Mouse (Mus musculus) kidney, adult 10 weeks (tissue): Measurements from ENCODE around the gene Rpp21. TPM values are rescaled to one million over a fixed set of nuclear protein-coding genes. Genes with fewer than 3 reads are reported as not detected.

ENCODE experiments used
- polyA plus RNA-seq: library from polyadenylated mRNA; stranded (reverse); fragments of 350-450 nt; fragmentation: Illumina TruSeq; extraction: RNeasy Lipid Tissue Mini Kit (QIAGEN cat#74804); gene quantifications from one replicate; pipeline ENCODE4 v1.2.3, GENCODE M21; 2014; ENCODE audit warnings: low read depth, low replicate concordance

Gene Rpp21
- 3.7 TPM for polyA plus RNA-seq

DNA sequence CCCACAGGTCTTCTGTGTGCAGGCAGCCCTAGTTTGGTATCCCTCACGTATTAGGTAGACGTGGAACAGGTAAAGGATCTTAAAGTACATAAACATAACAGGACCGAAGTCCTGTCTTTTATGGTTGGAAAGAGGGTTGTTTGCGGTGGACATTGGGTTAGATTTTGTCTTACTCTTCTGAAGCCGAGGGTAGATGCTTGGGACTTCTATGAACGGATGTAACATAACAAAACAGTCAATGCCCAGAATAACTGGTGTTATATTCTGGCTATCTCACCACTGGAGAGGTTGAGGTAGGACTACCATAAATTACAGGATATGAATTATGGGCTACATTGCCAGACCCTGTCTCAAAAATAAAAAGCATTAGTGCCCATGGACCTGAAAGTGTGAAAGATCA lies at the start of gene Rpp21:
Rpp21 (minus strand) TSS at position 101 of the 400 bp plus-strand sequence.

DNA sequence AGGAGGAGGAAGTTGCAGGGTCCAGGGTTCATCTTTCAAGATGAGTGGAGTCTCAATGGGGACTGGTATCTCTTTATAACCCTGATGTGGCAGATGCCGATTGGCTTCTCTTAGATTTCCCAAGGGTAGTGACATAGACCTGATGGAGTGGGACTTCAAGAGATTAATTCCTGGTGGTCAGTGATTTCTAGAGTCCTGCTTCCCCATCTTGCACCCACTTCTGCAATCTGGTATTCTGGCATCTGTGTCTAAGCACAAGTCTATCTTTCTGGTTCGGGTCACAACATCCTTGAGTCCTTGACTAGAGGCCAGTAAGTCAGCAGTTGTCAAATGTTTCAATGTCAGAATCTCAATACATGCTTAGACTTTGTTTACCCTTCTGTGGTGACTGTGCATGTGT lies 28.5 kb upstream of the Rpp21 start, which contains the start of gene H2-M10.2:
H2-M10.2 (minus strand) TSS at position 101 of the 400 bp plus-strand sequence.

DNA sequence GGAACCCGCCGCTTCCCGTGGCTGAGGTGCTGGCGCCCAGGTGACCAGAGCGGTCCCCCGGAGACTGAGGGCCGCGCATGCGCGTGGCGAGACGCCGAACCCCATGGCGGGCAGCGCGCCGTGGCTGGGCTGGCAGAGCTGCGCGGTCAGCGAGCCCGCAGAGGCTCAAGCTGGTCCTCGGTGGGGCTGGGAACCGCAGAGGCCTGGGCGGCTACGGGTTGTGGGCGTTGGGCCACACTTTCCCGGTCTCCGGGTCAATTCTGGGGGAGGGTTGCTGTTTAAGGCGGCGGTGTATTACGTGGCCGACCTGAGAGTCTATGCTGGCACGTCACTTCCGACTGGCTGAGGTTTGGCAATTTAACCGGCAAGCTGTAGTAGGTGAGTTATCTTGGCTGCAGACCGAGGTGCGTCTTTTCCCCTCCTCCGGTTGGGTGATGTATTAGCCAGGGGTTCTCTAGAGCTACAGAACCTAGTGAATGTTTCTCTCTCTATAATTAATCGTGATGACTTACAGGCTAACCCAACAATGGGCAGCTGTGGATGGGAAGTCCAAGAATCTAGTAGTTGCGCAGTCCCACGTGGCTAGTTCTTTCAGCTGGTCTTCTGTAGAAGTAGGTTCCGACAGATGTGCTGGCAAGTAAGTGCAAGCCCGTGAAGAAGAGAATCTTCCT lies 13.9 kb upstream of the Rpp21 start, which contains the start of gene Trim39:
Trim39 (minus strand) TSS at position 662 of the 671 bp plus-strand sequence.

Other genes with a start within 250 kb of the Rpp21 start
- 4.6 TPM for gene H2-T24, start 237.5 kb downstream of the Rpp21 start, polyA plus RNA-seq
- gene H2-T23, start 225.2 kb downstream of the Rpp21 start, polyA plus RNA-seq: 6.1 TPM
- 17.7 TPM for gene H2-T22, start 215.3 kb downstream of the Rpp21 start, polyA plus RNA-seq
- gene Gm6034, start 215.1 kb downstream of the Rpp21 start, polyA plus RNA-seq: not detected
- 0.89 TPM for gene Gm11127, start 199.7 kb downstream of the Rpp21 start, polyA plus RNA-seq
- gene Gm19684, start 136.4 kb downstream of the Rpp21 start, polyA plus RNA-seq: not detected
- gene Gm7030, start 128.6 kb downstream of the Rpp21 start, polyA plus RNA-seq: not detected
- not detected for gene Gm8909, start 89.5 kb downstream of the Rpp21 start, polyA plus RNA-seq
- gene H2-T3, start 67.8 kb downstream of the Rpp21 start, polyA plus RNA-seq: not detected
- gene Trim39, start 14.2 kb upstream of the Rpp21 start, polyA plus RNA-seq: 10.6 TPM
- not detected for gene H2-M10.2, start 28.4 kb upstream of the Rpp21 start, polyA plus RNA-seq
- not detected for gene H2-M10.1, start 68.1 kb upstream of the Rpp21 start, polyA plus RNA-seq
- gene H2-M10.3, start 110.3 kb upstream of the Rpp21 start, polyA plus RNA-seq: not detected
- not detected for gene H2-M10.4, start 204.3 kb upstream of the Rpp21 start, polyA plus RNA-seq